Mouse (Mus musculus): ENCODE results near the gene Ceacam15.

The Ceacam15 gene

DNA sequence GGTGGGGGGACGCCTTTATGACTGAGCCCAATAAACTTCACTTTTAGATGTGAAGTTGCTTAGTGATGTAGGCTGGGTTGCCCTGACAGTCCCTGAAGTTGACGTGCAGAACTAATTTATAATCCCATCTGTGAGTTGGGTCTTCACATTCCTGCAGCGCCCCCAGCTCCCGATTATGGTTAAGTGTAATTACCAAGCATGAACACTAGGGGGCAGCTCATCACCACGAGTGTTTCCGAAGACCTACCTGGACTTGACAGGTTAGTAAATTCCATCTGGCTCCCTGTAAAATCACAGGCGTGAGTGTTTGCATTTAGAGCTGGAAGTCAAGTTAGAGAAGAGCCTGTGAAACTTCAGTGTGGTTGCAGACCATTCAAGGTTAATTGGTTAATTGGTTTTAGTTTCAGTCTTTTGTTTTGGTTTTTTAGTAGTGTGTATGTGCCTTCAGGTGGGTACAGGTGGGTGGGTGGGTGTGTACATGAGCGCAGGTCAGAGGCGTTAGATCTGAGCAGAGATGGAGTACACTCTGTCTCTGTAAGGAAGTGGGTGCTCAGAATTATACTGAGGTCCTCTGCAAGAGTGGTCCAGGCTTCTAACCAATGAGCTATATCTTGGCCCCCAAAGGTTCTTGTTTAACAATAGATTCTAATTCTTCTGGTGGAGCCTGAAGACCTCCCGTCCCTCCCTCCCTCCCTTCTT lies 45.8 kb downstream of the Ceacam15 start:
- DNase-seq (ENCODE audit: low spot score) = peak; percentile 74

DNA sequence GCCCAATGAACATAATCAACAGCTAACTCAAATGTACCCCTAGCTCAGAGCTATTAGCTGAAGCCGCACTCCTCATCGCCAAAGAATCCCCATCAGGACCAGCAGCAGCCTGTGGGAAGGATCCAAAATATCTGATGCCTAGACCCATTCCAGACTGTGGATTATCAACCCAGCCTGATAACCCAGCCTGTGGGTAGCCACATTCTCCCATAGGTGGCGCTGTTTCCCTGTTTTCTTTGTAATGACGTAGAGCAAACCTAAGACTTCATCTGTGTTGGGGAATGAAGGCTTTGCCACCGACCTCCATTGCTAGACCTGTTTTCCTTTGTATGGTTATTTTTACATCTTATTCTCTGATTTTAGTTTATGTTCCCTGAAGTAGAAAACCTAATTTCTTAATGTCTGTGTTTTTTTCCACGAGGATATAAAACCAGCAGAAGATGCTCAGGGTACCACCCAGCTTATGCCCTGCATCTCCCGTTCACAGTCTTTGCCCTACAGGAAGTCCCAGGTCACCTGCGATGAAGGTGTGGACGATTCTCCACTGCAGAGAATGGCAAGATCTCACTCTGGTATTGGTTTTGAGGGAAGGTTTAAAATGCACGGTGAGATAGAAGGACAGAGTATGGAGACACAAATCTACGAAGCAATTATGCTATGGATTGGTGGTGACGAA lies 47.3 kb downstream of the Ceacam15 start:
- DNase-seq (ENCODE audit: low spot score) = peak; percentile 90

GRCm38 (mm10) chr7:16623687-16624086 lies 51.8 kb downstream of the Ceacam15 start:
- DNase-seq (ENCODE audit: low spot score) = no peak

DNA sequence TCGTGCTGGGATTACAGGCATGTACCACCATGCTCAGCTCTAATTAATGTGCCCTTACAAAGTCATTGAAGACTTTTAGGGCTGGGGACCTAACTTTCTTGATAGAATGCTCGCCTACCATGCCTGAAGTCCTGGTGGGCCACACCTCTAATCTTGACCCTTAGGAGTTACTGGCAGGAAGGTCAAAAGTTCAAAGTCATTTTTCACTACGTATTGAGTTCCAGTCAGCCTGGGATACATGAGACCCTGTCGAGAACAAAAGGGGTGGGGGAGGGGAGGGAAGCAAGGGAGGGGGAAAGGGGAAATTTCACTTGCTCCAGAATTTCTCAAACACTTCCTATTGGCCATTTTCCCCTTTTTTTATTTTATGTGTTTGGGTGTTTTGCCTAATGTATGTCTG lies 52.4 kb downstream of the Ceacam15 start:
- peak; percentile 52 for DNase-seq (ENCODE audit: low spot score)

All from embryo, embryonic 10 days (tissue).